Mouse (Mus musculus) limb, embryonic 15.5 days (tissue): ENCODE measurements around the gene Nova1. TPM values are rescaled to one million over a fixed set of nuclear protein-coding genes. Genes with fewer than 3 reads are reported as not detected.

ENCODE experiments used
- ATAC-seq: fragments of 200-750 bp; cut with Nextera tagmentation; 2 replicates; pipeline ENCODE4 v1.8.0; 2017; ENCODE audit warnings: low read depth, moderate TSS enrichment; ENCODE audit not compliant: insufficient number of reproducible peaks, low FRiP score, low TSS enrichment
- H3K27ac ChIP-seq: fragments of 300-500 bp; sonication (generic); 2 replicates; pipeline ENCODE4 v1.5.1; 2015; ENCODE audit warnings: moderate library complexity, mild to moderate bottlenecking, inconsistent platforms
- H3K27me3 ChIP-seq: fragments of 300-500 bp; sonication (generic); 2 replicates; pipeline ENCODE4 v1.6.1; 2015; ENCODE audit warnings: inconsistent platforms
- H3K36me3 ChIP-seq: fragments of 300-500 bp; sonication (generic); 2 replicates; pipeline ENCODE4 v1.6.1; 2015; ENCODE audit warnings: inconsistent platforms
- H3K4me1 ChIP-seq: fragments of 300-500 bp; sonication (generic); 2 replicates; pipeline ENCODE4 v1.6.1; 2015; ENCODE audit warnings: inconsistent platforms
- H3K4me2 ChIP-seq: fragments of 300-500 bp; sonication (generic); 2 replicates; pipeline ENCODE4 v1.6.1; 2015; ENCODE audit warnings: mild to moderate bottlenecking, inconsistent platforms
- H3K4me3 ChIP-seq: fragments of 300-500 bp; sonication (generic); 2 replicates; pipeline ENCODE4 v1.5.1; 2015; ENCODE audit warnings: mild to moderate bottlenecking, inconsistent platforms
- H3K9ac ChIP-seq: fragments of 300-500 bp; sonication (generic); 2 replicates; pipeline ENCODE4 v1.6.1; 2015; ENCODE audit warnings: inconsistent platforms
- H3K9me3 ChIP-seq: fragments of 300-500 bp; sonication (generic); 2 replicates; pipeline ENCODE4 v1.6.1; 2016; ENCODE audit warnings: inconsistent platforms
- WGBS: fragments of 180-500 bp; shearing (Covaris S2); methylation state at CpG from one replicate; pipeline ENCODE4 v1.1.7; 2015; 5-methylcytosine and 5-hydroxymethylcytosine counted together
- polyA plus RNA-seq: library from polyadenylated mRNA; unstranded; fragments of >200 nt; fragmentation: Nextera tagmentation; extraction: Ambion mirVana; gene quantifications from 2 replicates; pipeline ENCODE4 v1.2.1, GENCODE M21; 2015

The Nova1 gene
- polyA plus RNA-seq, 1 experiment from 2014 or later: 3.5 TPM

- Histone ChIP-seq H3K4me3 (no peak overlapping the region), H3K27me3 (no peaks in the 10 kb centered on the region), H3K9ac (no peak overlapping the region), H3K4me1 (no peaks in the 10 kb centered on the region), H3K4me2 (no peak overlapping the region), H3K27ac (no peak overlapping the region), H3K9me3 (no peaks in the 10 kb centered on the region), H3K36me3 (no peaks in the 10 kb centered on the region)
- ATAC-seq: no peak
- WGBS: 80% methylated on average over 6 of the region's 6 CpGs
Measured at GRCm38 (mm10) chr12:46645365-46645962, 173.3 kb downstream of the Nova1 start.
